Mouse (Mus musculus): Measurements from ENCODE around the gene Col13a1.

- TF ChIP-seq CTCF (IDR thresholded peaks at IDR 0.05; ENCODE audit: low read depth, low read length): no peak
- TF ChIP-seq POLR2A (IDR thresholded peaks at IDR 0.05; ENCODE audit: extremely low read depth, insufficient read depth, low read length): no peak
Measured at GRCm38 (mm10) chr10:62020068-62020620, 41.2 kb upstream of the Col13a1 start.

All from liver, adult 2 months (tissue).